Mouse (Mus musculus) activated CD4-positive, CD25-positive, alpha-beta regulatory T cell (primary cell): ENCODE results near the gene Zfp704. TPM values are rescaled to one million over a fixed set of nuclear protein-coding genes. Genes with fewer than 3 reads are reported as not detected.

ENCODE experiments used
- polyA plus RNA-seq, 2 experiments: library from polyadenylated mRNA; unstranded; fragments of 100-300 nt; shearing (Covaris generic); gene quantifications; one replicate each; pipeline ENCODE4 v1.2.1; 2017

Gene Zfp704
- polyA plus RNA-seq = 1 to 10 TPM in 1 of 2 experiments, under 1 TPM in 1; 0.05 to 1.2 TPM

GRCm38 (mm10) chr3:9609581-9610341 lies at the start of gene Zfp704:
TSS of gene Zfp704 (minus strand) at chr3:9610085.

